Mouse (Mus musculus) liver, embryonic 14.5 days (tissue): ENCODE results near the gene Mtfr1l.

Source experiments
- CTCF ChIP-seq: IDR thresholded peaks from 2 replicates; pipeline ENCODE4 v1.5.1; 2016; ENCODE audit warnings: antibody characterized with exemption, low read depth, control low read depth
- EP300 ChIP-seq: IDR thresholded peaks from 2 replicates; pipeline ENCODE4 v1.6.1; 2016; ENCODE audit warnings: antibody characterized with exemption, low read depth

GRCm38 (mm10) chr4:134579620-134580019 lies 44.4 kb upstream of the Mtfr1l start:
- TF ChIP-seq CTCF (no peak), EP300 (no peak)
